In genomic region chr10:108831801-108832200, GRCm38 (mm10) we compare ENCODE assay signal across 9 mouse cellular contexts.
A peak's percentile ranks its signal among the peaks of the same experiment; 100 is the strongest.
DNase-seq lines count a peak whose midpoint lies in the region; ATAC-seq and TF ChIP-seq lines count a peak whose summit lies in the region.
"Had no signal": no experiment of that assay in that cellular context is flagged by ENCODE, and none has a peak within 500 bp of the region (broad histone marks: within the 10 kb centered on the region; RNA-seq: fewer than 3 reads in every experiment).

No protein-coding gene starts in this region.

- no peak overlapping the region for H3K4me3 ChIP-seq in heart, embryonic 12.5 days
- H3K4me3 ChIP-seq in C2C12 (ENCODE audit: insufficient read depth, poor library complexity, severe bottlenecking): no peak overlapping the region
- H3K4me3 ChIP-seq in midbrain, embryonic 12.5 days: peak overlapping the region; percentile 11; the same call in 1 of the 2 replicates
- no peak overlapping the region for H3K4me3 ChIP-seq in kidney, embryonic 16.5 days (ENCODE audit: low read length)

- peak overlapping the region; percentile 22; the same call in 1 of the 2 replicates for H3K4me2 ChIP-seq in heart, embryonic 12.5 days
- H3K4me2 ChIP-seq in midbrain, embryonic 12.5 days (replicated peaks): peak overlapping the region; percentile 44
- H3K4me2 ChIP-seq in kidney, embryonic 16.5 days (replicated peaks; ENCODE audit: low read depth, low read length): no peak overlapping the region

- H3K9ac ChIP-seq in heart, embryonic 12.5 days: no peak overlapping the region
- no peak overlapping the region for H3K9ac ChIP-seq in midbrain, embryonic 12.5 days (replicated peaks)
- no peak overlapping the region for H3K9ac ChIP-seq in kidney, embryonic 16.5 days (replicated peaks; ENCODE audit: low read length)

- H3K79me3 ChIP-seq in C2C12 (ENCODE audit: low read depth): no peaks in the 10 kb centered on the region

- TF ChIP-seq CTCF in C2C12 (IDR thresholded peaks at IDR 0.05; ENCODE audit: control insufficient read depth, insufficient read depth, insufficient read length): no peak

- no peaks in the 10 kb centered on the region for H3K27me3 ChIP-seq in heart, embryonic 12.5 days (replicated peaks)
- no peaks in the 10 kb centered on the region for H3K27me3 ChIP-seq in C2C12 (ENCODE audit: control insufficient read depth, insufficient read depth, insufficient read length)
- no peaks in the 10 kb centered on the region for H3K27me3 ChIP-seq in midbrain, embryonic 12.5 days
- H3K27me3 ChIP-seq in kidney, embryonic 16.5 days (ENCODE audit: insufficient read depth, low read length): no peaks in the 10 kb centered on the region

- H3K9me3 ChIP-seq in heart, embryonic 12.5 days (replicated peaks): no peaks in the 10 kb centered on the region
- no peaks in the 10 kb centered on the region for H3K9me3 ChIP-seq in midbrain, embryonic 12.5 days
- no peaks in the 10 kb centered on the region for H3K9me3 ChIP-seq in kidney, embryonic 16.5 days (ENCODE audit: low read length)

- 46% methylated on average over 6 of the region's 6 CpGs for WGBS in heart, embryonic 12.5 days
- WGBS in midbrain, embryonic 12.5 days: 43% methylated on average over 6 of the region's 6 CpGs
- WGBS in kidney, embryonic 16.5 days: 77% methylated on average over 6 of the region's 6 CpGs

- no peak for ATAC-seq in heart, embryonic 12.5 days (ENCODE audit: insufficient number of reproducible peaks, low FRiP score)
- ATAC-seq in midbrain, embryonic 12.5 days (ENCODE audit: low FRiP score, low read depth): peak; percentile 90
- no peak for ATAC-seq in kidney, embryonic 16.5 days (ENCODE audit: low FRiP score, low TSS enrichment)
- ATAC-seq: CD4-positive, CD25-positive, alpha-beta regulatory T cell, adult 4 months had no signal

- no peak overlapping the region for H3K27ac ChIP-seq in heart, embryonic 12.5 days (ENCODE audit: poor library complexity, severe bottlenecking)
- H3K27ac ChIP-seq in midbrain, embryonic 12.5 days (replicated peaks): peak overlapping the region; percentile 74
- H3K27ac ChIP-seq in kidney, embryonic 16.5 days (ENCODE audit: low read length): no peak overlapping the region

- no peak overlapping the region for H3ac ChIP-seq in C2C12 (ENCODE audit: control insufficient read depth, insufficient read length, low read depth)

- no peaks in the 10 kb centered on the region for H3K79me2 ChIP-seq in C2C12 (ENCODE audit: control insufficient read depth, insufficient read depth)

- DNase-seq in heart, adult 18-20 months: no peak
- DNase-seq in cerebellum, adult 8-10 months: peak; percentile 60
- no peak for DNase-seq in spleen, postnatal 36 days (ENCODE audit: low spot score in 2 of 2)
- no peak for DNase-seq in urinary bladder, postnatal 25 days (ENCODE audit: low spot score)

- no peaks in the 10 kb centered on the region for H3K4me1 ChIP-seq in heart, embryonic 12.5 days (replicated peaks)
- H3K4me1 ChIP-seq in midbrain, embryonic 12.5 days: peaks cover 4% of the 10 kb centered on the region; the same call in 1 of the 2 replicates
- H3K4me1 ChIP-seq in kidney, embryonic 16.5 days (ENCODE audit: insufficient read depth, low read length): no peaks in the 10 kb centered on the region

- no peaks in the 10 kb centered on the region for H3K36me3 ChIP-seq in heart, embryonic 12.5 days
- H3K36me3 ChIP-seq in C2C12 (ENCODE audit: control insufficient read depth, insufficient read depth): no peaks in the 10 kb centered on the region
- H3K36me3 ChIP-seq in midbrain, embryonic 12.5 days: no peaks in the 10 kb centered on the region
- H3K36me3 ChIP-seq in kidney, embryonic 16.5 days (ENCODE audit: insufficient read depth, low read length): no peaks in the 10 kb centered on the region

TF ChIP-seq in C2C12, 6 proteins besides CTCF, POLR2A, EP300 and RAD21:
- TF ChIP-seq MYOD1 (IDR thresholded peaks at IDR 0.05; ENCODE audit: control insufficient read depth, insufficient read length, low read depth): peak; percentile 11
- TF ChIP-seq CEBPB (IDR thresholded peaks at IDR 0.05; ENCODE audit: low read depth): no peak
